Mouse (Mus musculus) right cerebral cortex, postnatal 36 days (tissue): ENCODE data around the gene Pnmal2.
A peak's percentile ranks its signal among the peaks of the same experiment; 100 is the strongest.
"Not testable (repeated sequence)": the region's sequence is repeated elsewhere in the genome, so short reads cannot be mapped to it uniquely, and the experiment has no call there.

ENCODE experiments used
- DNase-seq, 2 experiments: peaks; one replicate each; pipeline ENCODE4 v3.0.0; 2022; ENCODE audit warnings: low spot score in 2 of 2, mixed read lengths in 1 of 2

Gene Pnmal2

DNA sequence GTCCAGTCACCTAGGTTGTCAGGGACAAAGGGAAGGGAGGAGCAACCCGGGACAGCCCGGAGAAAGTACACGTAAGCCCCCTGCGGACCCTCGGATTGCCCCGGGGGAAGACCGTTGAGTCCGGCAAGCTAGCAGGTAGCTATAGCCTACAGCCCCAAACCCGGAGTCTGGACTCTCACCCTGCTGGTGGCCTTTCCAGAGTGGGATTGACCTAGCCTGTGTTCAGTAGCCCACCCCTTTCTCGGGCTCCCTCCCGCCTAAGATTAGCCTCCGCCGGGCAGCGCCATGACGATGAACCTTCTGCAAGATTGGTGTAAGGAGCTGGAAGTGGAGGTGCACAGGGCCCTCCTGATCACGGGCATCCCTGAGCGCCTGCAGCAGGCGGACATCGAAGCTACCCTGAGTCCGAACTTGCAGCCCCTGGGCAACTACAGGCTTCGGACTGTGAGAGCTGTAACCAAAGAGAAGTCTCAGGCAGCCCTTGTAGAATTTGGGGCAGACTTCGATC lies 380 bp downstream of the Pnmal2 start:
- no peak for DNase-seq

- no peak for DNase-seq
Observed at GRCm38 (mm10) chr7:16945419-16945818, 937 bp downstream of the Pnmal2 start.

- no peak for DNase-seq
Observed at GRCm38 (mm10) chr7:16946441-16947348, 2.2 kb downstream of the Pnmal2 start.

DNA sequence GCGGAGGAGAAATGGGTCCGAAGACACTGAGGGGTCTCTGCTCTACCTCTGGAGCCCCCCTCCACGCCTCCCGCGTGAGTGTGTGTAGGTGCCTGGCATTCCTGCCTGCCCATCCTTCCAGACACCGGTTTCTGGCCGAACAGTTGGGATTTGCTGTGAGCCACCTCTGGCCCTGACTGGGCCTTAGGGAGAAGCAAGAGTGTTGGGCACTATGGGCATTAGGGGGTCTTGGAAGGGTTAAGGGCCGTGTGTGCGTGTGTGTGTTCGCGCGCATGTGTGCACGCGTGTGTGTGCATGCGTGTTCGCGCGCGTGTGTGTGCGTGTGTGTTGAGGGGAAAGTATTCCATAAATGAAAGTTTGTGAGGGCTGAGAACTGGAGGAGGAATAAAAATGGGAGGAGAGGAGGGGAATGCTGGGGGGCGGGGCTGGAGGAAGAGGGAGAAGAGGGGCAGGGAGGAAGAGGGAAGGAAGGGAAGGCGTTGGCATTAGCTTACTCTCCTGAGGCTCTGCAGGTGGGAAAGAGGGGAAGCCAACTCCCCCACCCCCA lies 2.9 kb downstream of the Pnmal2 start:
- DNase-seq, result no peak

DNA sequence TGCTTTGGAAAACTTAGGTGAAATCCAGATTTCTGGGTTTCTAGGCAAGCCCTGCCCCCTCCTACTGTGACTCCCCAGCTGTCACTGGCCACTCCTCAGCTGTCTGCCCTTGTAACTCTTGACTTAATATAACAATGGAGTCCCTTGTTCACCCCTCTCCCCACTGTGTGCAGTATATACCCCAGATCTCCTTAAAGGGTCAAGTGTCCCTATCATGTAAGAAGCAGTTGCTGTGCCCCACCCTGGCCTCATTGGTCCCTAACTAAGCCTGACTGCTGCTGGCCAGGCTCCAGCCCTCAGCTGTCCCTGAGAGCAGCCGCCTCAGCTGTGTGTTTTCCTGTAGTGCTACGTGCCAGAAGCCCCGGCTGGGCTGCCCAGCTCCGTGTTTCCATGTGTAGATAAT lies 3.5 kb downstream of the Pnmal2 start:
- DNase-seq, result no peak

DNA sequence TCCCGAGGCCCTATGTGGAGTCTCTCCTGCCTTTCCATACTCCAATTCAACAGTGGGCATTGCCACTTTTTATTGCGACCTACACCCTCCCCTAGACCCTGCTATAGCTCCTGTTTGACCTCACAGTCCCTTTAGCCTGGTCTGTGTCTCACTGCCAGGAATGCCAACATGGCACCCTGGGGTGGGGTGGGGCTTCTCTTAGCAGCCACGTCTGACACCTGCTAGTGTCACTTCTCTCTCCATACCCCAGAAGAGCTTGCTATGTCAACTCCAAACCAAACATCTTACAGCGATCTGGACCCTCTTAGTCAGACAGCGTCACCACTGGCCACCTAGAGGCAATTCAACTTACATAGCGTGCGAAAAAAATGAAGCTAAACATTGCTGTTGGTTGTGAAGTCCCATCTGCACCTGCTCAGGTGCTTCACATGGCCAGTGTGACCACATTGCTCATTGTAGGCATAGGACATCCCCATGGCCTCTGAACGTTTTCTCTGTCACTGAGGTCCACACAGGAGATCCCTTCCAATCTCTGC lies 4.5 kb downstream of the Pnmal2 start:
- no peak for DNase-seq

- DNase-seq, result peak; percentile 77 to 80
Observed at GRCm38 (mm10) chr7:16949908-16950841, 5.7 kb downstream of the Pnmal2 start.

DNA sequence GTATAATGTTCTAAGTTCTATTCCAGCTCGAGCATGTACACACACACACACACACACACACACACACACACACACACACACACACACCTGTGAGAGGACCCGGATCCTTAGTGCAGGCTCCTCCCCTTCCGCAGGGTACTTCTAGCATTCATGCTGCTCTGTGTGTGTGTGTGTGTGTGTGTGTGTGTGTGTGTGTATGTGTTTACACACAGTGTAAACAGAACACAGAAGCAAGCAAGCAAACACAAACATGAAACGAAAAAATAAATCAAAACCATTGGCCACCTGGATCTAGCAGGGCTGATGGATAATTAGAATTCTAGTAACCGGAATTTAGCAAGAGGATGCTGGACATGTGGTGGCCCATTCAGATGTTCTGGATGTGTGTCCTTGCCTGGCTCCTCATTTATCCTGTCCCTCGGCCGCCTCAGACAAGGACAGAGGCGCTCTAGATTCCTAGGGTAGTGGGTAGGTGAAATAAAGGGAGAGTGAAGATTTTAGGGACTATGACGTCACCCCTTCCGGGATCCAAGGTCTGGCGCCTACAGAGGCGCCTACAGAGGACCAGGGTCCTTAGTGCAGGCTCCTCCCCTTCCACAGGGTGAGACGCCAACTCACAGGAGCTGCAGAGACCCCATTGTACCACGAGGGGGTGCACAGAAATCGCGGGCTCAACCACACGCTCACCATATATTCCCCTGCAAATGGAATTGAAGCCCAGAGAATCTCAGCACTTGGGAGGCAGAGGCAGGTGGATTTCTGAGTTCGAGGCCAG lies 6.6 kb downstream of the Pnmal2 start:
- peak; percentile 70 for DNase-seq

DNA sequence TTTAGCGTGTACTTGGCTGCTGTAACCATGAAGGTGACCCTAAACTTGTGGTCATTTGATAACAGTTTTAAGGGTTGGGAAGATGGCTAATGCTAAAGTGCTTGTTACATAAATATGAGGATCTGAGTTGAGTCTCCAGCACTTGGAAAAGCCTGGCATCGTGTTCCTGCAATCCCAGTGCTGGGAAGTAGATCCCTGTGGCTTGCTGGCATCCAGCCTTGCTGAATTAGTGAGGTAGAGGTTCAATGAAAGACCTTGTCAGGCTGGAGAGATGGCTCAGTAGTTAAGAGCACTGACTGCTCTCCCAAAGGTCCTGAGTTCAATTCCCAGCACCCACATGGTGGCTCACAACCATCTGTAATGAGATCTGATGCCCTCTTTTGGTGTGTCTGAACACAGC lies 9.3 kb downstream of the Pnmal2 start:
- DNase-seq, result not testable (repeated sequence)

- DNase-seq, result no peak
Observed at GRCm38 (mm10) chr7:16955712-16956111, 11.2 kb downstream of the Pnmal2 start.

- peak; percentile 59 to 76 for DNase-seq
Observed at GRCm38 (mm10) chr7:16956410-16957265, 12.2 kb downstream of the Pnmal2 start.

- DNase-seq, result peak; percentile 96 to 97
Observed at GRCm38 (mm10) chr7:16959539-16960187, 15.2 kb downstream of the Pnmal2 start, which contains the start of gene Pnmal1. Gene Pnmal1 (plus strand): TSS chr7:16959679.

GRCm38 (mm10) chr7:16961678-16962077 lies 17.2 kb downstream of the Pnmal2 start:
- no peak for DNase-seq

- no peak for DNase-seq
Observed at GRCm38 (mm10) chr7:16968414-16968813, 23.9 kb downstream of the Pnmal2 start.

DNA sequence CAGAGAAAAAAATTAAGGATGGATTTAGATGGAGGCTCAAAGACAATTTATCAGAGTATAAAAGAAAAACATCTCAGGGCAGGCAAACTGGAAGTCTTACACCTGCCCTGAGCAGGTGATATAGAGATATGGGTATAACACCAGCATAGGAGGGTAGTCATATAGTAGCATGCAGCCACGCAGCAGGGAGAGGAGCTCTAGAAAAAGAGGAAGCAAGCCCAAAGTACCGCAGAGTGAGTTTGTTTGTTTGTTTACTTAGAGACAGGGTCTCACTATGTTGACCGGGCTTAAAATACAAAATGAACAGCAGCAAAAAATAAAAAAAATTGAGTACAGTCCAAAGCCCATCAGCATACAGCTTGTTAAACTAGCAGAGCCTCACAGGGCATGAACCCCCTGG lies 26.7 kb downstream of the Pnmal2 start:
- no peak for DNase-seq

GRCm38 (mm10) chr7:16974018-16974417 lies 29.5 kb downstream of the Pnmal2 start:
- no peak for DNase-seq

DNA sequence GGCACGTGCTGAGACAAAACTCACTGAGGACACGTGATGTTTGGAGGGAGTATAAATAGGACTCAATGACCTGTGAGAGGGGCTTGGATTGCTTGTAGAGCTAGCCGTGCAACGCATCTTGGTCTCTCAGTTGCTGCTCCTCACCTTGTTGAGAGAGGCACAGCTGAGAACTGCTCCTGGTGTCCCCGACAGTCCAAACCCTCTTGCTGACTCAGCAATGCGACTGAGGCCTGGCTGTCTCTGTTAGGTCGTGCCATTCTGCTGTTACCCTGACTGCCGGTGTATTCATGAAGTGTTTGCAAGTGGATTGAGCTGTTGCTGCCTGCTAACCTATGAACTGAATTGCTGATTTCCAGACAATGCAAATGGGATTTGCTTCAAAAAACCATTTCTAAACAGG lies 31.8 kb downstream of the Pnmal2 start:
- DNase-seq, result no peak

DNA sequence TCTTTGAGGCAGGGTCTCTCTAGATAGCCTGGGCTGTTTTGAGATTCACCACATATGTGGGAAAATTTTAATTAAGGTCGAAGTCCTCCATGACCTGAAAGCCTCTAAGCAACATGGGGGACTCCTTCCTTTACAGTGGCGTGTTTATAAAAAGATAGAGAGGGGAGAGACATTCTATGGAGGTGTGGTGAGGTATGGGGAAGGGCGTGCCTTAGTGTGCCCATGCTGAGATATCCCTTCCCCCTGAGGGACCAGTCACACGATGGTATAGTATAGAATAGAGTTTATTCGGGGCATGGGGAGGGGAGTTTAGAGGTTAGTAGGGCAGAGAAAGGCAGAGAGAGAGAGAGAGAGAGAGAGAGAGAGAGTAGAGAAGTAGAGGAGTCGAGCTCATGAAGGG lies 33.7 kb downstream of the Pnmal2 start:
- DNase-seq, result no peak

DNA sequence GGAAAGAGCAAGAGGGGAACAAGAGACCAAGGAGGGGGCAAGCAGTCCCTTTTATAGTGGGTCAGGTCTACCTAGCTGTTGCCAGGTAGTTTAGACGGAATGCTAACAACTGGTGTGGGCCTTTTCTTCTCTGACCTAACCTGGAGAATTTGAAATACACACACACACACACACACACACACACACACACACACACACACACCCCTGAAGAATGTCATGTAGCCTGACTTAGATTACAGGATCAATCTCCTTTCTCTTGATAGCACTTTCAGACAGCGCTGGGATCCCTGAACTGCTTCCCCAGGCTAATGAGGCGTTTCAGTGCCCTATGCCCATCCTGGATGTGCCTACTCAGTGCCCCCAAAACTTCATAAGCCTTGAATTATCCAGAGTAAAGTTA lies 34.1 kb downstream of the Pnmal2 start:
- DNase-seq, result no peak
